In genomic region chr11:32227041-32227440, GRCm38 (mm10) we compare ENCODE assay signal across 8 mouse cellular contexts. TPM values are rescaled to one million over a fixed set of nuclear protein-coding genes. Genes with fewer than 3 reads are reported as not detected.
DNase-seq lines count a peak whose midpoint lies in the region; ATAC-seq lines count a peak whose summit lies in the region.

No protein-coding gene starts in this region.

- H3K9ac ChIP-seq in kidney, embryonic 15.5 days = peak overlapping the region; percentile 76
- H3K9ac ChIP-seq in hindbrain, embryonic 14.5 days = peak overlapping the region; percentile 88
- peak overlapping the region; percentile 89 for H3K9ac ChIP-seq in midbrain, embryonic 16.5 days (ENCODE audit: low read depth, low read length)

- 50% methylated on average over 1 of the region's 1 CpGs for WGBS in kidney, embryonic 15.5 days
- 45% methylated on average over 1 of the region's 1 CpGs for WGBS in hindbrain, embryonic 14.5 days
- 11% methylated on average over 1 of the region's 1 CpGs for WGBS in midbrain, embryonic 16.5 days

- peaks cover 59% of the 10 kb centered on the region for H3K4me1 ChIP-seq in kidney, embryonic 15.5 days
- H3K4me1 ChIP-seq in hindbrain, embryonic 14.5 days (replicated peaks; ENCODE audit: control insufficient read depth, insufficient read depth, low read length) = peaks cover 25% of the 10 kb centered on the region
- peaks cover 20% of the 10 kb centered on the region for H3K4me1 ChIP-seq in midbrain, embryonic 16.5 days (ENCODE audit: control insufficient read depth, insufficient read depth, low read length)

- H3K9me3 ChIP-seq in kidney, embryonic 15.5 days (replicated peaks) = no peaks in the 10 kb centered on the region
- H3K9me3 ChIP-seq in hindbrain, embryonic 14.5 days (ENCODE audit: control insufficient read depth, low read length) = no peaks in the 10 kb centered on the region
- H3K9me3 ChIP-seq in midbrain, embryonic 16.5 days (replicated peaks; ENCODE audit: control insufficient read depth, low read length, poor library complexity, severe bottlenecking) = no peaks in the 10 kb centered on the region

- peaks cover 36% of the 10 kb centered on the region for H3K36me3 ChIP-seq in kidney, embryonic 15.5 days
- peaks cover 29% of the 10 kb centered on the region for H3K36me3 ChIP-seq in hindbrain, embryonic 14.5 days (replicated peaks; ENCODE audit: control insufficient read depth, insufficient read depth)
- H3K36me3 ChIP-seq in midbrain, embryonic 16.5 days (ENCODE audit: control insufficient read depth, insufficient read depth, low read length) = peaks cover 6% of the 10 kb centered on the region; the same call in 1 of the 2 replicates

- peak overlapping the region; percentile 92; the same call in 1 of the 2 replicates for H3K27ac ChIP-seq in kidney, embryonic 15.5 days
- peak overlapping the region; percentile 82 for H3K27ac ChIP-seq in hindbrain, embryonic 14.5 days
- peak overlapping the region; percentile 83 for H3K27ac ChIP-seq in midbrain, embryonic 16.5 days (ENCODE audit: low read length)

- no peak for DNase-seq in kidney, postnatal 25 days
- DNase-seq in cerebellum, adult 9-10 months = peak; percentile 77
- DNase-seq in hindbrain, embryonic 14.5 days (ENCODE audit: low spot score) = no peak
- DNase-seq in retina, postnatal 1 day = no peak
- DNase-seq in urinary bladder, postnatal 14 days (ENCODE audit: low spot score) = no peak
- no peak for DNase-seq in urinary bladder, postnatal 4 days (ENCODE audit: low spot score in 2 of 2)

- H3K4me3 ChIP-seq in kidney, embryonic 15.5 days (replicated peaks) = peak overlapping the region; percentile 79
- peak overlapping the region; percentile 74 for H3K4me3 ChIP-seq in hindbrain, embryonic 14.5 days (replicated peaks; ENCODE audit: low read length)
- H3K4me3 ChIP-seq in midbrain, embryonic 16.5 days (ENCODE audit: low read depth, low read length) = peak overlapping the region; percentile 69

- ATAC-seq in kidney, embryonic 15.5 days (replicated peaks; ENCODE audit: low FRiP score) = no peak
- no peak for ATAC-seq in hindbrain, embryonic 14.5 days (ENCODE audit: low FRiP score)
- ATAC-seq in midbrain, embryonic 16.5 days = peak; percentile 1; the same call in 1 of the 2 replicates

- peak overlapping the region; percentile 81 for H3K4me2 ChIP-seq in kidney, embryonic 15.5 days
- H3K4me2 ChIP-seq in hindbrain, embryonic 14.5 days (replicated peaks) = peak overlapping the region; percentile 78
- peak overlapping the region; percentile 81 for H3K4me2 ChIP-seq in midbrain, embryonic 16.5 days (ENCODE audit: low read length)

- no peaks in the 10 kb centered on the region for H3K27me3 ChIP-seq in kidney, embryonic 15.5 days
- H3K27me3 ChIP-seq in hindbrain, embryonic 14.5 days (ENCODE audit: control insufficient read depth, insufficient read depth, low read length) = peaks cover 20% of the 10 kb centered on the region
- H3K27me3 ChIP-seq in midbrain, embryonic 16.5 days (ENCODE audit: control insufficient read depth, insufficient read depth, low read depth, low read length) = peaks cover 19% of the 10 kb centered on the region

RNA-seq across cellular contexts. Expression of gene Mpg, which starts 0.7 kb away (rescaled TPM):
- polyA plus RNA-seq in kidney, embryonic 15.5 days (2015; fragmentation: Nextera tagmentation; extraction: Ambion mirVana) = 33.5 and 36.1 TPM in 2 replicates
- polyA plus RNA-seq in hindbrain, embryonic 14.5 days (2014; fragmentation: Nextera tagmentation; extraction: Ambion mirVana) = 29.7 and 37.5 TPM in 2 replicates
- 36.1 and 41.7 TPM in 2 replicates for polyA plus RNA-seq in midbrain, embryonic 16.5 days (2015; fragmentation: Nextera tagmentation; extraction: Ambion mirVana)

RNA-seq across cellular contexts. Expression of gene Rhbdf1, which starts 4.9 kb away (rescaled TPM):
- 48.7 and 55.4 TPM in 2 replicates for polyA plus RNA-seq in kidney, embryonic 15.5 days (2015; fragmentation: Nextera tagmentation; extraction: Ambion mirVana)
- polyA plus RNA-seq in hindbrain, embryonic 14.5 days (2014; fragmentation: Nextera tagmentation; extraction: Ambion mirVana) = 18.9 and 20.0 TPM in 2 replicates
- polyA plus RNA-seq in midbrain, embryonic 16.5 days (2015; fragmentation: Nextera tagmentation; extraction: Ambion mirVana) = 18.5 and 24.0 TPM in 2 replicates

RNA-seq across cellular contexts. Expression of gene Snrnp25, which starts 21.8 kb away (rescaled TPM):
- polyA plus RNA-seq in kidney, embryonic 15.5 days (2015; fragmentation: Nextera tagmentation; extraction: Ambion mirVana) = 59.6 and 60.9 TPM in 2 replicates
- polyA plus RNA-seq in hindbrain, embryonic 14.5 days (2014; fragmentation: Nextera tagmentation; extraction: Ambion mirVana) = 48.6 and 49.9 TPM in 2 replicates
- 37.2 and 41.2 TPM in 2 replicates for polyA plus RNA-seq in midbrain, embryonic 16.5 days (2015; fragmentation: Nextera tagmentation; extraction: Ambion mirVana)

RNA-seq across cellular contexts. Expression of gene Il9r, which starts 27.0 kb away (rescaled TPM):
- not detected in 2 replicates for polyA plus RNA-seq in kidney, embryonic 15.5 days (2015; fragmentation: Nextera tagmentation; extraction: Ambion mirVana)
- polyA plus RNA-seq in hindbrain, embryonic 14.5 days (2014; fragmentation: Nextera tagmentation; extraction: Ambion mirVana) = not detected in 2 replicates
- polyA plus RNA-seq in midbrain, embryonic 16.5 days (2015; fragmentation: Nextera tagmentation; extraction: Ambion mirVana) = not detected in 2 replicates

RNA-seq across cellular contexts. Expression of gene Nprl3, which starts 40.5 kb away (rescaled TPM):
- polyA plus RNA-seq in kidney, embryonic 15.5 days (2015; fragmentation: Nextera tagmentation; extraction: Ambion mirVana) = 38.8 and 43.9 TPM in 2 replicates
- polyA plus RNA-seq in hindbrain, embryonic 14.5 days (2014; fragmentation: Nextera tagmentation; extraction: Ambion mirVana) = 23.7 and 35.3 TPM in 2 replicates
- 45.3 and 52.4 TPM in 2 replicates for polyA plus RNA-seq in midbrain, embryonic 16.5 days (2015; fragmentation: Nextera tagmentation; extraction: Ambion mirVana)
